Mouse (Mus musculus) G1E-ER4 (cell line): ENCODE data around the gene Pigq. TPM values are rescaled to one million over a fixed set of nuclear protein-coding genes. Genes with fewer than 3 reads are reported as not detected.

Experiments used
- GATA1 ChIP-seq: IDR thresholded peaks from one replicate; pipeline ENCODE4 v1.8.0; 2012; ENCODE audit warnings: low read length, inconsistent platforms
- polyA plus RNA-seq: library from polyadenylated mRNA; stranded (reverse); fragments of >175 nt; gene quantifications from 2 replicates; pipeline ENCODE4 v1.2.3, GENCODE M21; 2012

Pigq gene
- polyA plus RNA-seq, 1 experiment = 89.1 TPM

DNA sequence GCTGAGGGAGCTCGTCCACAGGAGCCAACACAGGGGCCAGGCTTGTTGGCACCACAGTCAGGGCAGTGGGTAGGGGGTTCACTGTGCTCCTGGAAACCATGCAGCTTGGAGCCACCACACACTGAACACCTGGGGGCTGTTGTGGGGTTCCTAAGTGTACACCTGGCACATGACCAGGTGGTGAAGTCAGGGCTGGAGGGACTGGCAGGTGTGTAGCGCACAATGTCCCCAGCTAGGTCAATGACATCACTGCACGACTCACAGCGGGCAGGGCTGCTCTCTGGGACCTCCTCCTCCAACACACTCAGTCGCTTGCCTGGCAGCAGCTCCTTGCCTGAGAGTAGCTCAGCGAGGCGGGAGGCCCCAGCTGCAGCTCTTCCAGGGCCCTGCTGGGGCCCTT is 19.5 kb upstream of the Pigq start:
- TF ChIP-seq GATA1 = no peak

DNA sequence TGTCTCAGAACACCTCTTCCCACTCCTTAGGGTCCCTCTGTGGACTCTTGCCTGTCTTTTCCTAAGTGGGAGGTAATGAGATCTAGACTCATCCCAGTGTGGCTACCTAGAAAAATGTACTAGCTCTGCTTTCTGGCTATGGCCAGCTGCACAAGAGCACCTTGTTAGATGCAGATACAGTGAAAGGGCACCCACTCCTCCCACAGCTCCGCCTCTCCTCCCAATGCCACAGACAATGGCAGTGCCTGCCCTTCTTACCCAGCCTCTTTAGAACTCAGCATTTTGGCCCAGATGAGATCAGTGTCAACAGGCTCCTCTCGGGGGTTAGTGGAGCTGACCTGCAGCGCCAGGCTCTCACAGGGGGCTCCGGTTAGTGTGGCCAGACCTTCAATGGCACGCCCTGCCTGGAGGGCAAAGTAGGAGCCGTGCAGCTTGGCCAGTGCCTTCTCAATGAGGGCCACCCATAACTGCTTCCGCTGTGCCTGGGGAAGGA is 17.7 kb upstream of the Pigq start:
- no peak for TF ChIP-seq GATA1

DNA sequence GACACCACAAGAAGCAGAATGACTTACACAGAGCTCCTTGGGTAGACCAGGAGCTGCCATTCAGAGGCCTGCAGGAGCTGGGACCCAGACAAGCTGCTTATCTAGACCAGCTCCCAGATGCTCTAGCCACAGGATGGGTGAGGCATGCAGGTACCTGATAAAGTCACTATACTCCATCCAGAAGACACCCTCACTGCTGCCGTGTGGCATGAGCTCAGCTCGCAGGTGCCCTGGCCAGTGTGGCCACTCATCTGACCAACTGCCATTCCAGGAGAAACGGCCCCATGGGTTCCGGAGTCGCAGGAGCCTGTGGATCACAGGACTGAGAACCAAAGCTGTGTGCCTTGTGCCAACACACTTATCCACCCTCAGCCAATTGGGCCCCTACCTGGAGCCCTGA is 16.8 kb upstream of the Pigq start:
- peak; percentile 76 for TF ChIP-seq GATA1

DNA sequence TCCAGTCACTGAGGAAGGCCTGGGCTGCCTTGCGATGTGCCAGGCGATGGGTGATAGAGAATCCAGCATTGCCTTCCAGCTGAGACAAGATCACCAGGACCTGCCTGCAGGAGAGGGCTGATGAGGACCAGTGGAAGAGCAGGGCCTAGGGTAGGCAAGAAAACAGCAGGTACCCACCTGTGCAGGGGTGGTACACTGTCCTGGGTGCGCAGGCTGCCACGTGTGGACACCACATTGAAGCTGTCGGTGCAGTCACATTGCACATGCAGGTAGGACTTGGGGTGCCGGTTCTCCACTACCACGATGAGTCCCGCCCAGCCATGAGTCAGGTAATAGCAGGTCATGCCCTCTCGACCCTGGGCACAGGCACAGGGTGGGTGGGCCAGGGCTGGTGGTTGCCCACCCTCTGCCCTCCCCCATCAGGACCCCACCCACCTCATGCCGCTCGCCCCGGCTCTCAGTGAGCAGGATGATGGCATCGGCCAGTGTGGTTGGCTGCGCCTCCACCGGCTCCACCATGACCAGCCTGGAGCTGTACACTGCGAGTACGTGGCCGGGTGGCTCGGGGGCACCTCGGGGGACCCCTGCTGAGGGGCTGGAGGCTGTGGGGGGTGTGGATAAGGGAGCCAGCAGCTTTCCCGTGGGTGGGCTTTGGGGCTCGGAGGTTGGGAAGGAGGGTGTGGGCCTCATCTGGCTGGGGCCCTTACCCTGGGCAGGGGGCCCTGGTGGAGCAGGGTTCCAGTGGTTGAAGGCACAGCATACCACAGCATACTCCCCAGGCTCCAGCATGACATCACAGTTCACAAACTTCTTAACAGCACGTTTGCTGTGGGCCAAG is 15.1 kb upstream of the Pigq start:
- TF ChIP-seq GATA1 = no peak

DNA sequence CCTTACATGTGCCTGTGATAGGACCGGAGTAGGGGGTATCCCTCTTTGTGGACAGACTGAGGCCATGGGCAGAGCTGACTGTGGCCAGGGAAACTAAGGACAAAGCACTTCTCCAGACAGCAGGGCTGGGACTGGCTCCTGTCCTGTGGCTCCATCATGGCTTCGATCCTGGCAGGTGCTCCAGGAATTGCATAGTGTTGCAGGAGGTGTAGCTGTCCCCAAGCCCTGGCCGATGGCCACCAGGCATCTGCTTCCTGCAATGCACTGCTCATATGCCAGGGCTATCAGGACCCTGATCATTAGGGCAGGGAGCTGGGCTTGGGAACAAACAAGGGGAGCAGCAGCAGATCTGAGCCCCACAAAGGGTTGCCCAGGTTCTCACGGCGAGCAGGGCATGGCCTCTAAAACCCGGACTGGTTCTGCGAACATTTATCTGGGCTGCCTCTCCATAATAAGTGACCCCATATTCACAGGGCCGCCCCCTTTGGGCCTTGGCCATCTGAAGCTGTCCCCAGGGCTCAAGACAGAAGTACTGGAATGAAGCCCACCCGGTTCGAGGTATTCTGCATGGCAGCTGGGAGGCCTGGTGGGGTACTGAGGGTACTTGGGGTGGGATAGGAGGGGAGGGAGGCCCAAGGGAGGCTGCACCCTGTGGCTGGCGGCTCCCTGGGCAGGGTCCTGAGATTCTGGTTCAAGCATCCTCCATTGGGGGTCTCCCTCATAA is 14.2 kb upstream of the Pigq start:
- TF ChIP-seq GATA1 = no peak

DNA sequence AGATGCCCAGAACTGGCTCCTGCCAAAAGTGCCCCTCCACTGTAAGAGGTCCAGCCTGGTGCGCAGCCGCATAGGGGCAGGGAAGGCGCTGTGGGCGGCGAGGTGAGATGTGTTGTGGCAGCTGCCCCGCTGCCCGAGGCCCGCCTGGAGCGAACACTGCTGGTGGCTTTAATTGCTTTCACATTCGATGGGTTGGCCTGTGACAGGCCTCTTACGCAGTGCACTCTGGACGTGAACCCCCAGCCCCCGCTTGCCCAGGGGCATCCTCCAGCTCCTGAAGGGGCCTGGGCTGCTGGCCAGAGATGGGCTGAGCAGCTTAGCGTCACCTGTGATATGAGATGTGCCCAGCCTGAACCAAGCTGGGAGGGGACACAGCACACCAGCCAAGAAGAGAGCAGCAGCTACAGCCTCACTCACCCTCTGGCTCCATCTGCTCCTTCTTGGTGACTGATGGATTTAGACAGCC is 12.9 kb upstream of the Pigq start:
- TF ChIP-seq GATA1 = no peak

DNA sequence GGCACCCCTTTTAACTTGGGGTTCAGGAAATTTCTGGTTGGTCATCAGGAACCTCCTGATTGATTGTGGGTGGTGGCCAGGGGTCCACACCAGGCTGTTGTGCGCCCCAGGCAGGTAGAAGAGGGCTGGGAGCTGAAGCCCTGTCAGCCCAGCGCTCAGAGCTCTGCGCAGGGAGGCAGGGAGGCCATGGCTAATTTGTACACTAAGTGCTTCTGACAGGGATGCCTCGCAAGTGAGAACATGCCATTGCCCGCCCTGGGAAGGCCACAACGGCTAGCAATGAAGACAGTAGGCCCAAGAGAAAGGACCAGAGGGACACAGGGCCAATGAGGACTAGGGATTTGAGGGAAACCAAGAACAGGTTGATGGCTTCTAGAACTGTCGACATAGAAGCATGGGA is 11.9 kb upstream of the Pigq start:
- no peak for TF ChIP-seq GATA1

DNA sequence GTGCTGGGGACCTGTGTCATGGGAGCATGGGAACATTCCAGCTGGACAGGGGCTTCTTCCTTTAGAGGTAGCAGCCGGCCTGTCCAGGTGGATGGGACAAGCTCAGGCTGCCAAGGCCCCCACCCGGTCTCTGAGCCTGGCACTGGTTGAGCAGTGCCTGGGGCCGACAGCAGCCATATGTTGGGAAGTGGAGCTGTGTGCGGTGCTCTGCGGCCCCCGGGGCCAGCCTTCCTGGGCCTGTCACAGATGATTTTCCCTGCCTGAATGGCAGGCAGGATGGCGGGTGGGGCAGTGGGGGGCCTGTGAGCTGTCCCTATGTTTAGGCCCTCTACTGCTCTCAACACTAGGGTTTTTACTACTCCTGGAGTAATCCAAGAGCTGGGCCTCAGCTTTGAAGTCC is 11.5 kb upstream of the Pigq start:
- no peak for TF ChIP-seq GATA1

DNA sequence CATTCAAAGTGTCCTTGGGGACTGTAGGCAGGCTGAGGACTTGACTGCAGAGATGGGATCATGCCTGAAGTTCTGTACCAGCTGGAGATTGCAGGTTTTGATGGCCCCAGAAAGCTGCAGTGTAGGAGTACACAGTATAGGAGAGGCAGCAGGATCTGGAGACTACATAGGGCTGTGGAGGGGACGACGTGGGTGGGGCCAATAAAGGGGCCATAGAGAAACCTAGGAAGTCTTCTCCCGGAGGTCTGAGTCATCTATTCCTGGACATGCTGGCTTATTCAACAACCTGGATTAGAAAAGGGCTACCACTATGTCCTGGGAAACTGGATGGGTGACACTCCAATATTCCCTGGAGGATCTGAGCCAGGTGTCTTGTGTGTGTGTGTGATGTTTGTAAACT is 11.0 kb upstream of the Pigq start:
- TF ChIP-seq GATA1 = no peak

DNA sequence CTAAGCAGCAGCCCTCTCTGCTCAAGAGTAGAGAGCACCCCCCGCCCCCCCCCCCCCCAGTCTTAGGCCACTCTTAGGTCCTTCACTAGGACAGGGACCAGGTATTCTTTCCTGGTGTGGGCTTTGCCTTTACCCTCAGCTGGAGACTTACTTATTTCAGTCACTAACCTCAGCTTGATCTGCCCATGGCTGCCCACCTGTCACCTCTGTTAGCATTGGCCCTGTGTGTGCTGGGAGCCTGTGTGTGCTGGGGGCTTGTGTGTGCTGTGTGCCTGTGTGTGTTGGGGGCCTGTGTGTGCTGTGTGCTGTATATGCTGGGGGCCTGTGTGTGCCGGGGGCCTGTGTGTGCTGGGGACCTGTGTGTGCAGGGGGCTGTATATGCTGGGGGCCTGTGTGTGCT is 9.9 kb upstream of the Pigq start:
- no peak for TF ChIP-seq GATA1

DNA sequence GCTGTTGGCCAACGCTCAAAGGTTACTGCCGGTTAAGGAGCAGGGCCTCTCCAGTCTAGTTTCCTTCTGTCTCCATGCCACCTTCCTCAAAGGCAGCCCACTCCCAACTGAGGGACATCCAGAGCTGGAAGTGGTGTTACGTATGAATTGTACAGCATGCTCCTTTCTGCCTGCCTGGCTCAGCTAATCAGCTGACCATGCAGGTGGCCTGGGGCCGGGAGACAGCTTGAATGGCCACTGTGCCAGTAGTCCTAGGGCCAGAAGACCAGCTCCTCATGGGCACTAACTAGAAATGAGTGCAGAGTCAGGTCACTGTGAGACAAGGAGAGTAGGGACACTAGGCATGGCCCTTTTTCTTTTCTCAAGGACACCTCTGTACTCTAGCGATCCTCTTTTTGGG is 8.4 kb upstream of the Pigq start:
- TF ChIP-seq GATA1 = no peak

DNA sequence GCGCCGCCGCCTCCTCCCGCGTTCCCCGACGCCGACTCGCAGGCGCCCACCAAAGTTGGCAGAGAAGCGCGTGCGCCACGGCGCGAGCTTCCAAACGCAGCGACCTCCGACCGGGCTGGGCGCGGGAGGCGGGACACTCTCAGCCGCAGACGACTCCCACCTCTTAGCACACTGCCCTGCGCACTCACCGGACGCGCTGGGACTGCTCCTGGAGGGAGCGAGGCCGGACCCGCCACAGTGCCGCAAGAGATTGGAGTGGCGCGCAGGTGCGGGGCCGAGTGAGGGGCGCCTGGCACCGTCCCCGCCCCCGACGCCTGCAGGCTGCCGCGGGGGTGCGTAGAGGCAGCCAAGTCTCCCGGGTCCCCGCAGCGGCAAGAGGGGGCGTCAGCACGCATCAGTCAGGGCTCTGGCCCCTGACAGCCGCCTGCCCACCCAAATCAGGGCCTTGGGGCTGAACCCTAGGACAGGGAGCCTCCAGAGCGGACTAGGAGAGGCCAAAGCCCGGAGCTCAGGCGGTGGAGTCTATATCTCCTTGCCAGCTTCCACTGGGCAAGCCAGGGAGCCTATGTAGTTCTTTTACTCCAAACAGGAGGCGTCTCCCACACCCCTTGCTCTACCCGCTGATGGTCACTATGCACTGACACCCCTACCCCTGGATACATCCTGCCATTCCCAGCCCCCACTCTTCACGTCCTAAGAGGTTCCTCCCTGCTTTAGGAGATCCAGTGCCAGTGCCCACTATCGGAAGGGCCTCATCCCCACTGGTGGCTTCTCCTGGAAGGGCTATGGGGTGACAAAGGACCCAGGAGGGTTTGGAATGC is 7.3 kb upstream of the Pigq start, which contains the start of gene A930017K11Rik:
TSS of gene A930017K11Rik (minus strand) at position 763 of the 821 bp plus-strand sequence.
- TF ChIP-seq GATA1 = no peak

DNA sequence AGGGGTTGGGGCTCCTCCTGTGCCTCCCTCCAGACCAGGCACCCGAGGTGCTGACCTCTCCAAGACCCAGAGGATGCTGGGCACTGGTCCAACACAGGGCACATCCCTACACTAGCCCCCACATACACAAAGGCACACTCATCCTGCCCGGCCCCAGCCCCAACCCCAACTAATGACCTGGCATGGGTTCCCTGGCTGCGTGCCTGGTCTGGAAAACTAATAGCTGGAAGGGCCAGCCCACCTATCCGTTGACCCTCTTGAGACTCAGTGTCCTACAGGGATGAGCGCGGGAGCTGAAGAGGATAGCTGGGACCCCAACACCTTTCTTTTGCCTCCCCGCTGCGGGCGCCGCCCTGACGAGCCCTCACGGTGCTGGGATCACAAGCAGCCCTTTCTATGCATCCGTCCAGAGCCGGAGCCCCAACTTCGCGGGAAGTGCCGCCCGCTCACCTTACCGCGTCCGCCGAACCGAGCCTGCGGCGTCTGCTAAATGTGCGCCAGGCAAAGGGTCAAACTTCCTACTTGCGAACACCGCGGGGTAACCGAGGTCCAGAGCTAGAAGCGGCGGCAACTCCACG is 6.6 kb upstream of the Pigq start:
- no peak for TF ChIP-seq GATA1

DNA sequence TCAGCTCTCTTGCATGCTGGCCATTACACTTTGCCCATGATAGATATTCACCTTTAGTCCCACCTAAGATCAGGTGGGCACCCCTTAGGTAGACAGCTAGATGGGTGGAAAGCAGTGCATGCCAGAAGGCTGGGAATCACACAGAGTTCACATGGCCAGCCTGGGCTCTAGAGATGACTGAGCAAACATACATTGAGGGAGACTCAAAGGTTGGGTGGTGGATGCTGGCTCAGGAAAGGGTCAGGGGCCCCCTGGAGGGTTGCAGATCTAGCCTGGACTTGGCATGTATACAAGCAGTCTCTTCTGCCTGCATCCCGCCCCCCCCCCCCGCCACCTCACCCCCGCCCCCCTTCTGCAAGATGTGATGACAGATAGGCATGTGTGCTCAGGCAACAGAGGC is 6.0 kb upstream of the Pigq start:
- TF ChIP-seq GATA1 = no peak

DNA sequence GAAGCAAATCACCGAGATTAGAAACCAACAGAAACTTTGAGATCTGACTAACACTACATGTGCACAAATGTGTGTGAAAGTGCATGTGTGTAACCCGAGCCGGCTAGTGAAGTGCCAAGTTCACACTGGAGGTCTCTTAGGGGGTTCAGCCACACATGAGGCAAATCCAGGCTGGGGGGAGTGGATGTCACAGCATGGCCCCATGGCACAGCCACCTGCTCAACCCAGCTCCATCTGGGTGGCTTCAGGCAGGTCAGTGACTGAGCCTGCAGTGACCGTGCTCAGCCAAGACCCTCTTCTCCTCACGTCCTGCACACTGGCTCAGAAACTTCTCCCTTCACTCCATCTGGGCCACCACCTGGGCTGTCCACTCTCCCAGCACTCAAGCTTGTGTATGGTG is 5.2 kb upstream of the Pigq start:
- no peak for TF ChIP-seq GATA1
